ENCODE assay signal across 15 mouse cellular contexts in genomic region chr1:186312698-186313097, GRCm38 (mm10).
DNase-seq lines count a peak whose midpoint lies in the region; ATAC-seq lines count a peak whose summit lies in the region.
"Had no signal": no experiment of that assay in that cellular context is flagged by ENCODE, and none has a peak within 500 bp of the region (broad histone marks: within the 10 kb centered on the region; RNA-seq: fewer than 3 reads in every experiment).

No protein-coding gene starts in this region.

- peak; percentile 58; the same call in 1 of the 2 replicates for ATAC-seq in embryonic facial prominence, embryonic 14.5 days (ENCODE audit: low read depth)
- ATAC-seq in heart, embryonic 13.5 days (ENCODE audit: extremely low read depth, insufficient number of reproducible peaks, low FRiP score, low TSS enrichment) = no peak
- peak; percentile 69 for ATAC-seq in limb, embryonic 13.5 days (ENCODE audit: low FRiP score, low read depth)
- ATAC-seq: hindbrain, embryonic 16.5 days; intestine, embryonic 16.5 days had no signal

- H3K4me3 ChIP-seq in embryonic facial prominence, embryonic 14.5 days (ENCODE audit: low read depth, low read length) = no peak overlapping the region
- H3K4me3 ChIP-seq in embryonic facial prominence, embryonic 10.5 days = no peak overlapping the region
- H3K4me3 ChIP-seq in heart, embryonic 13.5 days = no peak overlapping the region
- no peak overlapping the region for H3K4me3 ChIP-seq in limb, embryonic 13.5 days
- H3K4me3 ChIP-seq: megakaryocyte, embryonic 14.5 days had no signal

- H3K27me3 ChIP-seq in embryonic facial prominence, embryonic 14.5 days (replicated peaks; ENCODE audit: control insufficient read depth, insufficient read depth, low read length) = no peaks in the 10 kb centered on the region; the same call in 1 of the 2 replicates
- no peaks in the 10 kb centered on the region for H3K27me3 ChIP-seq in embryonic facial prominence, embryonic 10.5 days (replicated peaks; ENCODE audit: low read depth, poor library complexity, severe bottlenecking)
- no peaks in the 10 kb centered on the region for H3K27me3 ChIP-seq in heart, embryonic 13.5 days (replicated peaks)
- no peaks in the 10 kb centered on the region for H3K27me3 ChIP-seq in limb, embryonic 13.5 days
- H3K27me3 ChIP-seq: megakaryocyte, embryonic 14.5 days had no signal

- no peaks in the 10 kb centered on the region for H3K36me3 ChIP-seq in embryonic facial prominence, embryonic 14.5 days (ENCODE audit: control insufficient read depth, insufficient read depth, low read length)
- no peaks in the 10 kb centered on the region for H3K36me3 ChIP-seq in embryonic facial prominence, embryonic 10.5 days (replicated peaks)
- H3K36me3 ChIP-seq in heart, embryonic 13.5 days = no peaks in the 10 kb centered on the region
- no peaks in the 10 kb centered on the region for H3K36me3 ChIP-seq in limb, embryonic 13.5 days

- WGBS in embryonic facial prominence, embryonic 14.5 days = 78% methylated on average over 9 of the region's 9 CpGs
- WGBS in embryonic facial prominence, embryonic 10.5 days = 88% methylated on average over 9 of the region's 9 CpGs
- 64% methylated on average over 9 of the region's 9 CpGs for WGBS in heart, embryonic 13.5 days
- 69% methylated on average over 9 of the region's 9 CpGs for WGBS in limb, embryonic 13.5 days

- intact Hi-C loops in left cerebral cortex, postnatal 4 days (cut with DNase I) = no loop called here
- intact Hi-C loops in left cerebral cortex, postnatal 36 days (cut with DNase I) = no loop called here

- peak; percentile 72 for DNase-seq in embryonic facial prominence, embryonic 14.5 days (ENCODE audit: low spot score)
- DNase-seq in embryonic facial prominence, embryonic 10.5 days (ENCODE audit: low spot score) = no peak
- DNase-seq in left cerebral cortex, postnatal 4 days = peak; percentile 9
- DNase-seq in left cerebral cortex, postnatal 36 days (ENCODE audit: low spot score in 2 of 2) = no peak
- no peak for DNase-seq in thymus, postnatal 10 days (ENCODE audit: low spot score in 2 of 2)
- DNase-seq in MN1 (ENCODE audit: low spot score) = no peak
- DNase-seq: cerebellum, adult 9-11 months; lung, adult 2 months; thymus, postnatal 36 days had no signal

- H3K4me1 ChIP-seq in embryonic facial prominence, embryonic 14.5 days (ENCODE audit: control insufficient read depth, insufficient read depth, low read length) = peaks cover 8% of the 10 kb centered on the region; the same call in 1 of the 2 replicates
- H3K4me1 ChIP-seq in embryonic facial prominence, embryonic 10.5 days = peaks cover 12% of the 10 kb centered on the region; the same call in 1 of the 2 replicates
- H3K4me1 ChIP-seq in heart, embryonic 13.5 days = peaks cover 17% of the 10 kb centered on the region
- H3K4me1 ChIP-seq in limb, embryonic 13.5 days = peaks cover 22% of the 10 kb centered on the region
- H3K4me1 ChIP-seq: megakaryocyte, embryonic 14.5 days had no signal

- H3K4me2 ChIP-seq in embryonic facial prominence, embryonic 14.5 days (ENCODE audit: low read depth, low read length) = no peak overlapping the region
- H3K4me2 ChIP-seq in heart, embryonic 13.5 days = no peak overlapping the region
- H3K4me2 ChIP-seq in limb, embryonic 13.5 days (replicated peaks) = no peak overlapping the region; the same call in 1 of the 2 replicates
- H3K4me2 ChIP-seq: liver, embryonic 11.5 days had no signal

- H3K9me3 ChIP-seq in embryonic facial prominence, embryonic 14.5 days (ENCODE audit: control insufficient read depth, low read length) = no peaks in the 10 kb centered on the region
- H3K9me3 ChIP-seq in embryonic facial prominence, embryonic 10.5 days = no peaks in the 10 kb centered on the region
- no peaks in the 10 kb centered on the region for H3K9me3 ChIP-seq in heart, embryonic 13.5 days
- no peaks in the 10 kb centered on the region for H3K9me3 ChIP-seq in limb, embryonic 13.5 days

- H3K9ac ChIP-seq in embryonic facial prominence, embryonic 14.5 days (ENCODE audit: low read depth, low read length) = no peak overlapping the region
- H3K9ac ChIP-seq in heart, embryonic 13.5 days = no peak overlapping the region
- no peak overlapping the region for H3K9ac ChIP-seq in limb, embryonic 13.5 days

- no peak overlapping the region for H3K27ac ChIP-seq in embryonic facial prominence, embryonic 14.5 days (replicated peaks; ENCODE audit: low read depth, low read length)
- H3K27ac ChIP-seq in embryonic facial prominence, embryonic 10.5 days (replicated peaks) = no peak overlapping the region
- peak overlapping the region; percentile 80 for H3K27ac ChIP-seq in heart, embryonic 13.5 days (replicated peaks)
- H3K27ac ChIP-seq in limb, embryonic 13.5 days = peak overlapping the region; percentile 48

Comparison
In these comparisons a context has a peak if more than half of its experiments do, and no peak if none do; other contexts are left out.
1. DNase-seq: peak in embryonic facial prominence, embryonic 14.5 days (single experiment) and left cerebral cortex, postnatal 4 days (single experiment); none in embryonic facial prominence, embryonic 10.5 days (single experiment), left cerebral cortex, postnatal 36 days (0 of 2), thymus, postnatal 10 days (0 of 2) and MN1 (single experiment).
2. H3K27ac ChIP-seq: peak in heart, embryonic 13.5 days (single experiment) and limb, embryonic 13.5 days (single experiment); none in embryonic facial prominence, embryonic 14.5 days (single experiment) and embryonic facial prominence, embryonic 10.5 days (single experiment).